Mouse (Mus musculus) embryonic fibroblast, embryonic 13.5 days (primary cell): ENCODE results near the gene Rgs6. TPM values are rescaled to one million over a fixed set of nuclear protein-coding genes. Genes with fewer than 3 reads are reported as not detected.

ENCODE experiments used
- H3K27ac ChIP-seq: 2 replicates; pipeline ENCODE4 v1.5.1; 2012; ENCODE audit warnings: low read length, control low read depth, inconsistent platforms; ENCODE audit not compliant: insufficient read depth
- H3K4me1 ChIP-seq: 2 replicates; pipeline ENCODE4 v1.6.1; 2011; ENCODE audit warnings: low read length; ENCODE audit not compliant: control insufficient read depth, insufficient read depth
- H3K4me3 ChIP-seq: 2 replicates; pipeline ENCODE4 v1.5.1; 2011; ENCODE audit warnings: mild to moderate bottlenecking, control low read depth, low read length; ENCODE audit not compliant: insufficient read depth
- CTCF ChIP-seq: IDR thresholded peaks from 2 replicates; pipeline ENCODE4 v1.5.1; 2011; ENCODE audit warnings: mild to moderate bottlenecking, control low read depth, low read length, moderate library complexity, borderline replicate concordance; ENCODE audit not compliant: insufficient read depth
- POLR2A ChIP-seq: IDR thresholded peaks from 2 replicates; pipeline ENCODE4 v1.6.1; 2011; ENCODE audit warnings: low read depth, mild to moderate bottlenecking, control low read depth, low read length, moderate library complexity
- polyA plus RNA-seq: library from polyadenylated mRNA; stranded (reverse); fragments of >200 nt; gene quantifications from 2 replicates; pipeline ENCODE4 v1.2.4, GENCODE M21; 2011; ENCODE audit warnings: low read depth; ENCODE audit not compliant: missing spikeins, insufficient read length

Rgs6 gene
- polyA plus RNA-seq, 1 experiment, result 3.0 TPM

- no peaks in the 10 kb centered on the region for H3K4me1 ChIP-seq
- TF ChIP-seq POLR2A (no peak), CTCF (no peak)
- H3K4me3 ChIP-seq, result no peak overlapping the region
- no peak overlapping the region for H3K27ac ChIP-seq
These were observed 154.9 kb downstream of the Rgs6 start for GRCm38 (mm10) chr12:82742955-82743354.

- H3K4me1 ChIP-seq, result no peaks in the 10 kb centered on the region
- H3K4me3 ChIP-seq, result no peak overlapping the region
- TF ChIP-seq POLR2A (no peak), CTCF (no peak)
- H3K27ac ChIP-seq, result no peak overlapping the region
These were observed 155.9 kb downstream of the Rgs6 start for GRCm38 (mm10) chr12:82744026-82744425.

- no peaks in the 10 kb centered on the region for H3K4me1 ChIP-seq
- no peak overlapping the region for H3K4me3 ChIP-seq
- H3K27ac ChIP-seq, result no peak overlapping the region
- no peak for TF ChIP-seq POLR2A
- TF ChIP-seq CTCF, result no peak
These were observed 156.7 kb downstream of the Rgs6 start for GRCm38 (mm10) chr12:82744826-82745225.

- TF ChIP-seq POLR2A, result no peak
- no peak for TF ChIP-seq CTCF
- no peak overlapping the region for H3K4me3 ChIP-seq
These were observed 159.0 kb downstream of the Rgs6 start for GRCm38 (mm10) chr12:82747099-82747498.

GRCm38 (mm10) chr12:82751846-82752245 is 163.8 kb downstream of the Rgs6 start:
- no peak for TF ChIP-seq POLR2A
- no peak for TF ChIP-seq CTCF
- Histone ChIP-seq H3K4me3 (no peak overlapping the region), H3K4me1 (no peaks in the 10 kb centered on the region), H3K27ac (no peak overlapping the region)

More at GRCm38 (mm10) chr12:82747099-82747498, 159.0 kb downstream of the Rgs6 start:
- Histone ChIP-seq H3K27ac (no peak overlapping the region), H3K4me1 (no peaks in the 10 kb centered on the region)

GRCm38 (mm10) chr12:82754501-82754900 is 166.4 kb downstream of the Rgs6 start:
- Histone ChIP-seq H3K27ac (no peak overlapping the region), H3K4me1 (no peaks in the 10 kb centered on the region), H3K4me3 (no peak overlapping the region)
- TF ChIP-seq CTCF (no peak), POLR2A (no peak)

- no peak overlapping the region for H3K27ac ChIP-seq
- H3K4me3 ChIP-seq, result no peak overlapping the region
- TF ChIP-seq CTCF (no peak), POLR2A (no peak)
- H3K4me1 ChIP-seq, result no peaks in the 10 kb centered on the region
These were observed 168.7 kb downstream of the Rgs6 start for GRCm38 (mm10) chr12:82756756-82757155.

- no peak for TF ChIP-seq POLR2A
- TF ChIP-seq CTCF, result no peak
- Histone ChIP-seq H3K4me3 (no peak overlapping the region), H3K27ac (no peak overlapping the region), H3K4me1 (no peaks in the 10 kb centered on the region)
These were observed 169.3 kb downstream of the Rgs6 start for GRCm38 (mm10) chr12:82757367-82757766.

GRCm38 (mm10) chr12:82762046-82762445 is 174.0 kb downstream of the Rgs6 start:
- Histone ChIP-seq H3K4me3 (no peak overlapping the region), H3K27ac (no peak overlapping the region), H3K4me1 (no peaks in the 10 kb centered on the region)
- TF ChIP-seq CTCF (no peak), POLR2A (no peak)

GRCm38 (mm10) chr12:82768726-82769125 is 180.6 kb downstream of the Rgs6 start:
- no peak overlapping the region for H3K4me3 ChIP-seq
- H3K4me1 ChIP-seq, result no peaks in the 10 kb centered on the region
- no peak for TF ChIP-seq POLR2A
- no peak for TF ChIP-seq CTCF
- H3K27ac ChIP-seq, result no peak overlapping the region

GRCm38 (mm10) chr12:82772215-82772614 is 184.1 kb downstream of the Rgs6 start:
- Histone ChIP-seq H3K4me3 (no peak overlapping the region), H3K27ac (no peak overlapping the region), H3K4me1 (no peaks in the 10 kb centered on the region)
- TF ChIP-seq CTCF (no peak), POLR2A (no peak)
